Mouse (Mus musculus) E14TG2a.4 (cell line): ENCODE results near the gene Abcb8.

Experiments
- CTCF ChIP-seq: conservative IDR thresholded peaks from 2 replicates; pipeline ENCODE4 v1.5.1; 2014; ENCODE audit warnings: low read length
- NANOG ChIP-seq: IDR thresholded peaks from 2 replicates; pipeline ENCODE4 v1.6.1; 2014; ENCODE audit warnings: borderline replicate concordance, low read length, mixed read lengths
- POU5F1 ChIP-seq: IDR thresholded peaks from 2 replicates; pipeline ENCODE4 v1.6.1; 2014; ENCODE audit warnings: low read length, borderline replicate concordance

GRCm38 (mm10) chr5:24426037-24426432, 32.6 kb downstream of the Abcb8 start:
- no peak for TF ChIP-seq CTCF
- TF ChIP-seq NANOG, result no peak
- TF ChIP-seq POU5F1, result no peak
